Mouse (Mus musculus) myocyte (in vitro differentiated cells): ENCODE measurements at regions not wholly inside any gene's neighbourhood (a gene's known extent, or its start where the extent isn't known, plus 50 kb on each side); places are given as distances from the start of the nearest gene placed in this dataset.

Experiments used
- H3K27me3 ChIP-seq: one replicate; pipeline ENCODE4 v1.6.1; 2011; ENCODE audit not compliant: control insufficient read depth, insufficient read depth, insufficient read length
- H3K36me3 ChIP-seq: one replicate; pipeline ENCODE4 v1.6.1; 2011; ENCODE audit not compliant: control insufficient read depth, insufficient read depth
- H3K4me2 ChIP-seq: one replicate; pipeline ENCODE4 v1.6.1; 2011; ENCODE audit warnings: low read depth, control low read depth
- H3K4me3 ChIP-seq: one replicate; pipeline ENCODE4 v1.5.1; 2011; ENCODE audit warnings: mild to moderate bottlenecking, control low read depth, moderate library complexity
- H3K79me2 ChIP-seq: one replicate; pipeline ENCODE4 v1.6.1; 2011; ENCODE audit not compliant: control insufficient read depth, insufficient read depth
- H3ac ChIP-seq: one replicate; pipeline ENCODE4 v1.6.1; 2011; ENCODE audit not compliant: control insufficient read depth, insufficient read length
- CEBPB ChIP-seq: IDR thresholded peaks from 2 replicates; pipeline ENCODE4 v1.6.1; 2011; ENCODE audit warnings: mild to moderate bottlenecking, moderate library complexity; ENCODE audit not compliant: poor library complexity, insufficient read depth, severe bottlenecking
- E2F4 ChIP-seq: IDR thresholded peaks from one replicate; pipeline ENCODE4 v1.6.1; 2011; ENCODE audit warnings: mild to moderate bottlenecking, control low read depth, moderate library complexity; ENCODE audit not compliant: insufficient read depth
- MAX ChIP-seq: IDR thresholded peaks from one replicate; pipeline ENCODE4 v1.6.1; 2011; ENCODE audit warnings: low read depth, mild to moderate bottlenecking, control low read depth
- MYOD1 ChIP-seq, 3 experiments: IDR thresholded peaks; one replicate each; pipeline ENCODE4 v1.6.1; 2011; ENCODE audit warnings: control low read depth in 2 of 3, low read depth in 2 of 3, mild to moderate bottlenecking in 2 of 3, moderate library complexity in 1 of 3; ENCODE audit not compliant: insufficient read length in 2 of 3, control insufficient read depth in 1 of 3
- MYOG ChIP-seq, 3 experiments: IDR thresholded peaks; one replicate each; pipeline ENCODE4 v1.6.1; 2011; ENCODE audit warnings: control low read depth in 2 of 3, low read depth in 2 of 3, mild to moderate bottlenecking in 2 of 3; ENCODE audit not compliant: insufficient read length in 2 of 3, control insufficient read depth in 1 of 3, insufficient read depth in 1 of 3
- POLR2A ChIP-seq: IDR thresholded peaks from one replicate; pipeline ENCODE4 v1.6.1; 2011; ENCODE audit warnings: low read depth, mild to moderate bottlenecking, control low read depth, moderate library complexity; ENCODE audit not compliant: insufficient read length
- POLR2AphosphoS2 ChIP-seq: IDR thresholded peaks from one replicate; pipeline ENCODE4 v1.6.1; 2011; ENCODE audit warnings: low read depth, control low read depth; ENCODE audit not compliant: insufficient read length
- REST ChIP-seq: IDR thresholded peaks from one replicate; pipeline ENCODE4 v1.6.1; 2011; ENCODE audit warnings: mild to moderate bottlenecking, control low read depth, moderate library complexity; ENCODE audit not compliant: insufficient read depth, insufficient read length
- SRF ChIP-seq: IDR thresholded peaks from one replicate; pipeline ENCODE4 v1.6.1; 2011; ENCODE audit warnings: low read depth; ENCODE audit not compliant: control insufficient read depth, insufficient read length
- TCF12 ChIP-seq: IDR thresholded peaks from one replicate; pipeline ENCODE4 v1.6.1; 2011; ENCODE audit warnings: mild to moderate bottlenecking, control low read depth; ENCODE audit not compliant: poor library complexity, insufficient read depth, severe bottlenecking
- TCF3 ChIP-seq: IDR thresholded peaks from one replicate; pipeline ENCODE4 v1.6.1; 2011; ENCODE audit warnings: low read depth, control low read depth; ENCODE audit not compliant: insufficient read length
- USF1 ChIP-seq: IDR thresholded peaks from one replicate; pipeline ENCODE4 v1.6.1; 2011; ENCODE audit warnings: low read depth, mild to moderate bottlenecking, control low read depth, moderate library complexity

DNA sequence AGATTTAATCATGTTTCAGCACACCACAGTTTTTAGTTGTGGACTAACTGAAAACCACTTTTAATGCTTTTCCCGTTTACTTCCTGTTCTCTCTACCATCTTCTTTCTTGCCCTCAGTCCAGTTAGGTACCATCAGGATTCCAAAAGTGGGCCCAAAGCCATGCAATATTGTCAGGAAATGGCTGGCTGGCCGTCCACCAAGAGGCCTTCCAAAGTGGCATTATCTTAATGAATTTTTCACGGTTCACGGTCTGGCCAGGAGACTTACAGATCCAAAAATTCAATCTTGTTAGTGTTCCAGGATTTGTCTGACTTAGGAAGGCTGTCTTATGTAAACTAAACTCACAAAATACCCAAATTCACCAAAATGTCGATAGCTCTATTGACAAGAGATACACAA lies 198.8 kb downstream of the Nrp2 start:
- H3ac ChIP-seq = no peak overlapping the region
- H3K79me2 ChIP-seq = no peaks in the 10 kb centered on the region
- TF ChIP-seq MAX (no peak), MYOG (IDR thresholded peaks at IDR 0.05; ENCODE audit: control insufficient read depth in 1 of 3, insufficient read depth in 1 of 3, insufficient read length in 2 of 3, low read depth in 2 of 3) (no peak), REST (no peak), POLR2AphosphoS2 (no peak), TCF12 (no peak), MYOD1 (IDR thresholded peaks at IDR 0.05; ENCODE audit: control insufficient read depth in 1 of 3, insufficient read length in 2 of 3, low read depth in 2 of 3) (no peak), TCF3 (no peak), POLR2A (no peak), USF1 (no peak), CEBPB (no peak), SRF (no peak), E2F4 (no peak)
- no peaks in the 10 kb centered on the region for H3K36me3 ChIP-seq
- no peak overlapping the region for H3K4me3 ChIP-seq
- H3K27me3 ChIP-seq = no peaks in the 10 kb centered on the region
- no peak overlapping the region for H3K4me2 ChIP-seq

DNA sequence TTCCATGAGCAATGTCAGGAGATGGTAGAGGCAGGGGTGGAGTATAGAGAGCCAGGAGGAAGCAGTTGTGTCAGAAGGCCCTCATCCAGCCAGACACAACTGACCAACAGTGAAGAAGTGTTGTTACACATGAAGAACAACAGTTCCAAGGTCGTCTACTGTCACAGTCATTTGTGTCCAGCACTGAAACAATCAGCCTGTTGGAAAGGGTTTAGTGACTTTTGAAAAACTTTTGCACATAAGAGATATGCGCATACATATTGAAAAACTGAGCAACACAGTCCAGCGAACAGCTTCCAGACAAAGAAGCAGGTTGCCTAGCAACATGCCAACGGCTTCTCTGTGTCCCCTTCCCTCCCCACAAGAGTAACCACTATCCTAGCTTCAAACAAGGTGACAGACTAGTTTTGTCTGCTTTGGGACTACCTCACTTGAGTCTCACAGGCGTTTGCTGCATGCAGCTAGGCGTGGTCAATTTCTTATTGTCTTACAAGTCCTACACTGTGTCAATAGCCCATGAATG lies 199.9 kb downstream of the Nrp2 start:
- no peaks in the 10 kb centered on the region for H3K36me3 ChIP-seq
- no peak for TF ChIP-seq E2F4
- no peak for TF ChIP-seq CEBPB
- TF ChIP-seq MAX = no peak
- TF ChIP-seq TCF12 = no peak
- no peak for TF ChIP-seq REST
- TF ChIP-seq TCF3 = no peak
- TF ChIP-seq SRF = no peak
- no peak for TF ChIP-seq POLR2AphosphoS2
- TF ChIP-seq USF1 = no peak
- TF ChIP-seq MYOG (IDR thresholded peaks at IDR 0.05; ENCODE audit: control insufficient read depth in 1 of 3, insufficient read depth in 1 of 3, insufficient read length in 2 of 3, low read depth in 2 of 3) = no peak

DNA sequence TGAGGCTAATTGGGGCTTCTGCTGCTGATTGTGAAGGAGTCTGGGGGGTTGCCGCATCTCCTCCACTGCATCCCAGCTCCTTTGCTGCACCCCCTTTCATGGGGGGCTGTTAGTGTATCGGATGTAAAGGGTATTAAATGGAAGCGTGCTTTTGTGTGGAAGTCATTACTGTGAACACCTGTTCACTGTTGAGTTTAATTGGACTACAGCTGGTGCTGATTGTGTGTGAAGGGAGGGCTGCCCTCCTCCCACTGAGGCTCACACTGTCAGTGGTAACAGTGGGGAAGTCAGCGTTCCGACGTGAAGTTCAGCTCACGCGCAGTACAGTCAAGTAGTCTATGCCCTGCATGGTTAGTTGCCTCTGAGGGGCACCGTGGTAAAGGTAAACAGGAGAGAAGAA lies 202.7 kb downstream of the Nrp2 start:
- TF ChIP-seq POLR2A = no peak
- peak in 1 of 3 experiments; percentile 54 for TF ChIP-seq MYOD1 (IDR thresholded peaks at IDR 0.05; ENCODE audit: control insufficient read depth in 1 of 3, insufficient read length in 2 of 3, low read depth in 2 of 3)
- Histone ChIP-seq H3ac (no peak overlapping the region), H3K27me3 (no peaks in the 10 kb centered on the region), H3K4me3 (no peak overlapping the region), H3K36me3 (no peaks in the 10 kb centered on the region), H3K4me2 (no peak overlapping the region), H3K79me2 (no peaks in the 10 kb centered on the region)

More for the DNA sequence above, 199.9 kb downstream of the Nrp2 start:
- Histone ChIP-seq H3K4me3 (no peak overlapping the region), H3K79me2 (no peaks in the 10 kb centered on the region), H3K27me3 (no peaks in the 10 kb centered on the region), H3ac (no peak overlapping the region), H3K4me2 (no peak overlapping the region)

DNA sequence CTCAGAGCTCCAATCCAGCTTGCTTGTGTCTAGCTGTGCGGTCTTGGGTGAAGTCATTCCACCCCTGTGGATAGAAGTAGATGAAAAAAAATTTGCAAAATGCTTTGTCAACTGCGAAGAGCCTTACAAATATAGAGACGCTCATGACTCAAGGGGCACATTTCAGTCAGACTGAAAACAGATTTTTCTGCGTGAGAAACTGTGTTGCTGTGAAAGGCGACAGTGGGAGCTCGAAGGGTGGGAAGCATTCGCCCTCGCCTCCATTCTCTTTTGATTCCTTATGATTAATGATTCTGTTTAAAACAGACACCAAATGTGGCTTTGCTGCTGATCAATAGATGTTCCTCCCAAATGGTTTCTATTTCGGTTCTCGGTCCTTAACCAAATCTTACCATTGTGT lies 204.2 kb downstream of the Nrp2 start:
- Histone ChIP-seq H3K4me3 (no peak overlapping the region), H3K79me2 (no peaks in the 10 kb centered on the region), H3K4me2 (no peak overlapping the region), H3K36me3 (no peaks in the 10 kb centered on the region), H3ac (no peak overlapping the region), H3K27me3 (no peaks in the 10 kb centered on the region)
- TF ChIP-seq TCF3 = no peak
- TF ChIP-seq POLR2A = no peak
- no peak for TF ChIP-seq SRF
- no peak for TF ChIP-seq REST
- no peak for TF ChIP-seq MYOG (IDR thresholded peaks at IDR 0.05; ENCODE audit: control insufficient read depth in 1 of 3, insufficient read depth in 1 of 3, insufficient read length in 2 of 3, low read depth in 2 of 3)
- TF ChIP-seq USF1 = no peak
- TF ChIP-seq TCF12 = no peak
- no peak for TF ChIP-seq E2F4
- no peak for TF ChIP-seq POLR2AphosphoS2
- TF ChIP-seq MAX = no peak
- TF ChIP-seq CEBPB = no peak
- no peak for TF ChIP-seq MYOD1 (IDR thresholded peaks at IDR 0.05; ENCODE audit: control insufficient read depth in 1 of 3, insufficient read length in 2 of 3, low read depth in 2 of 3)
